Mouse (Mus musculus) lung, postnatal 0 days (tissue): ENCODE data around the gene Ccdc173.

Experiments
- CTCF ChIP-seq: IDR thresholded peaks from 2 replicates; pipeline ENCODE4 v1.5.1; 2016; ENCODE audit warnings: antibody characterized with exemption, mild to moderate bottlenecking
- EP300 ChIP-seq: IDR thresholded peaks from 2 replicates; pipeline ENCODE4 v1.6.1; 2016; ENCODE audit warnings: antibody characterized with exemption, mild to moderate bottlenecking, control low read depth

DNA sequence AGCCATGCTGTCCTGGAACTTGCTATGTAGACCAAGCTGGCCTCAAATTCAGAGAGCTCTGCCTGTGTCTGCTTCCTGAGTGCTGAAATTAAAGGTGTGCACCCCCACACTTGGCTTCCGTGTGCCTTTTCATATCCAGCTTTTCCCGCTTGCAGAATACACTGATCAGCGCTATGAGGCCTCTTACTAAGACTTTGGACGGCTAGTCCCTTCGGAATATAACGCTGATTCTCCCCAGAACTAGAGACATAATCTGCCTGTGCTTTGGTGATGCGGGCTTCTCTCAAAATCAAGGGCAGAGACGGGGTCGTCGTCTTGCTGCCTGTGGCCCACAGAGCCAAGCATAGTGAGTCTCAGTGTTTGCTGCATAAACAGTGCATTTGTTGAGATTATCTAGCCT lies 36.5 kb upstream of the Ccdc173 start:
- TF ChIP-seq CTCF (no peak), EP300 (no peak)
